Mouse (Mus musculus): Measurements from ENCODE around the gene Srsf12.

Gene Srsf12

DNA sequence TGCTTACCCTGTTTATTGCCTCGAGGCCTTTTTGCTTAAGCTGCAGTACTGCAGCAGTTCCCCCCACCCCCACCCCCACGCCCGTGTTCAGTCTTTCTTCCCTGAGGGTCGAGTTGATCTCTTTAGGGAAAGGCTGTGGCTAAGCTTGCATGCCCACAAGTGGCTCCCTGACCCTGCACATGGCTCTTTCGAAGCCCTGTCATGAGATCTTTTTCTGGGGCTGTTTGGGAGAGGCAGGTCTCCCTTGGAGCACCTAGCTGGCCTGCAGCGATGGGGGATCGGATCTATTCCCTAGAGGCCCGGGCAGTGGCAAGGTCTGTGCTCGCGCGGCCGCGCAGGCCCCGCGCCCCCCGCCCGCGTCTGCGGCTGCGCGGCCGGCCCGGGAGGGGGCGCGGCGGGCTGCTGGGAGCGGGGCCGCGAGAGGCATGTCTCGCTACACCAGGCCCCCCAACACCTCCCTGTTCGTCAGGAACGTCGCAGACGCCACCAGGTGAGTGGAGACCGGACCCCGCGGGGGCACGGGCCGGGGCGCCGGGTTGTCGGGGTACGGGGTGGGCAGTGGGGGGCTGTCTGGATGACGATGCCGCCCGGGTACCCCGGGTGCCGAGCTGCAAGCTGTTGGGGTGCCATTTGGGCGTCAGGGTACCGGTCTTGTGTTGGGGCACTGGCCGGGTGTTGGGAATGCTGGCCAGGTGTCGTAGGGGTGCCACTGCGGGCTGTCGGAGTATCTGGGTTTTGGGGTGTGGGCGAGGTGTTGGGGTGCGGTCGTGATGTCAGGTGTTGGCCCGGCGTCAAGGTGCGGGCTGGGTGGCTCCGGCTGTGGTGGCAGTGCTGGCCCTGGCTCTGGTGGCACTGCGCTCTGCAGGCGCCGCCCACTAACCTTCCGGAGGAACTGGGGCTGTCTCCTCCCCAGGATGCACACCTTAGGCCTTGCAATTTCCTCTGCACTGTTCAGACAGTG, at the start of gene Srsf12:
Srsf12 (plus strand) TSS at position 111 of the 961 bp plus-strand sequence.
- peak; percentile 69 to 74 for DNase-seq

GRCm38 (mm10) chr4:33183477-33183876, 25.3 kb upstream of the Srsf12 start:
- no peak for DNase-seq

DNA sequence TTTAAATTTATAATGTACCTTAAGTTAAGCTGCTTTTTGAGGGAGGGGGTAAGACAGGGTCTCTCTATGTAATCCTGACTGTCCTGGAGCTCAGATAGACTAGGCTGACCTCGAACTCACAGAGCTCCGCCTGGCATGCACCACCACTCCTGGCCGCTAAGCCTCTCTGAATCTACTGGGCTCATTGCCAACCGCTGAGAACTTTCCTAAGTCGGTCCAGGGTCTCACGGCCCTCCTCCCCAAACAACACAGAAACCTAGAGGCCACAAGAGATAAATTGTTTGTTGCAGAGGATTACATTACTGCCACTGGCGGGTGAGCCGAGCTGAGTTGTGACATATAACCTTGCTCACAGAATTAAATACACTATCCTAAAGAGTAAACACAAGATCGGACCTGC, 20.6 kb upstream of the Srsf12 start:
- peak; percentile 83 to 87 for DNase-seq

GRCm38 (mm10) chr4:33188781-33189734, 19.7 kb upstream of the Srsf12 start:
- peak; percentile 99 for DNase-seq

GRCm38 (mm10) chr4:33189735-33190036, 19.1 kb upstream of the Srsf12 start, which contains the start of gene Pm20d2:
Gene Pm20d2, minus strand, starts transcription at chr4:33189737.
- no peak for DNase-seq

GRCm38 (mm10) chr4:33198117-33198516, 10.7 kb upstream of the Srsf12 start:
- DNase-seq, result no peak

- peak; percentile 81 to 85 for DNase-seq
These were observed 4.1 kb upstream of the Srsf12 start for GRCm38 (mm10) chr4:33204682-33205081.

GRCm38 (mm10) chr4:33207551-33207950, 1.2 kb upstream of the Srsf12 start:
- no peak for DNase-seq

- DNase-seq, result no peak
These were observed 13.1 kb downstream of the Srsf12 start for GRCm38 (mm10) chr4:33221847-33222246.

- no peak for DNase-seq
These were observed 15.3 kb downstream of the Srsf12 start for GRCm38 (mm10) chr4:33224003-33224675.

GRCm38 (mm10) chr4:33227164-33227563, 18.4 kb downstream of the Srsf12 start:
- no peak for DNase-seq

- no peak for DNase-seq
These were observed 20.8 kb downstream of the Srsf12 start for GRCm38 (mm10) chr4:33229639-33230038.

DNA sequence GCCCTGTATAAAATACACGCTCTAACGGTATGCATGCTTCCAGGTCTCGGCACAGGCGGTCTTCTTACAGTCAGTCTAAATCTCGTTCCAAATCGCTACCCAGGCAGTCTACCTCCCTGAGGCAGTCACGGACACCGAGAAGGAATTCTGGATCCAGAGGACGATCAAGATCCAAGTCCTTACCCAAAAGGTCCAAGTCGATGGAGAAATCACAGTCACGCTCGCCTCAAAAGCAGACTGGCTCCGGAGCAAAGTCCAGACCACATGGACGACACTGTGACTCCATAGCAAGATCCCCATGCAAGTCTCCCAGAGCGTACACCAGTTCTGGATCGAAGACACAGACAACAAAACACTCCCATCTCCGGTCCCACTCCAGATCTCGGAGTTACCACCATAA, 22.1 kb downstream of the Srsf12 start:
- no peak for DNase-seq

DNA sequence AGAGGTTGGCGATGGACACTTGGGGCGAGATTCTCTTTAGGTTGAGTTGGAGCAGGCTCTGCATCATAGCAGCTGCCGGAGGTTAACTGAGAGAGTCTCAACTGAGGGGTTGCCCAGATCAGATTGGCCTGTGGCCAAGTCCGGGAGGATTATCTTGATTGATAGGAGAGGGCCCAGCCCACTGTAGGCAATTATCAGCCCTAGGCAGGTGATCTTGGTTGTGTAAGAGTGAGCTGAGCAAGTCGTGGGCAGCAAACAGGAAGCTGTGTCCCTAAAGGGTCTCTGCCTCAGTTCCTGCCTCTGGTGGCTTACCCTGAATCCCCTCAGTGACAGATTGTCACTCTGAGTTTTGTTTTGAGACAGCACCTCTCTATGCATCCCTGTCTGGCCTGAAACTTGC, 33.7 kb downstream of the Srsf12 start:
- peak; percentile 72 for DNase-seq

DNA sequence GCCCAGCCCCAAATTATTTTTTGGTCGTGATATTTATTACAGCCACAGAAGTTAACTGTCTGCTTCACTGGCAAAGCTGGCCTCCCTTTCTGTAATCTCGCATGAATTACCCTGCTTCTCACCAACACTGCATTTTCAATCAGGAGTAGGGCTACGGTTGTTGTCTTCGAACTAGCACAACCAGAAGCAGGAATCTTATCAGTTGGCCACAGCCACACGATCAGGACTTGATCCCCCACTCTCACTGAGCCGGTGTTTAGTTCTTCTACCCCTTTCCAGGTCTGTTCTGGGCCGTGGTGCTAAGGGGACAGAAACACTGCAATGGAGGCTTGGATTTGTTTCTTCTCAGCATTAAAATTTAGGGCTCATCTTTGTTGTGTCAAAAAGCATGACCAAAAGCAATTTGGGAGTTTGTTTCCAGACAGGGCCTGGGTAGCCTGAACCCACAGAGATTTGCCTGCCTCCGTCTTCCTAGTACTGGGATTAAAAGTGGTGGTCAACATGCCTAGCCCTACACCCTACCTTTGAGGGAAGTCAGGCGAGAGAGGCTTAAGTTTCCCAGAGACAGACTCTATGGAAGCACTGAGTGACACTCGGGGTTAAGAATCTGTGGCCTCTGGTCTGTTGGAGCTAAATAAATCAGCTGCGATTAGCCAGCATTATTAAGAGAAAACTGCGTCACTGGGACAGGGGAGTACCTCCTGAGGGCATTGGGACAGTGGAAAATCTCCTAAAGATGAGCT, 34.4 kb downstream of the Srsf12 start:
- DNase-seq, result no peak

DNA sequence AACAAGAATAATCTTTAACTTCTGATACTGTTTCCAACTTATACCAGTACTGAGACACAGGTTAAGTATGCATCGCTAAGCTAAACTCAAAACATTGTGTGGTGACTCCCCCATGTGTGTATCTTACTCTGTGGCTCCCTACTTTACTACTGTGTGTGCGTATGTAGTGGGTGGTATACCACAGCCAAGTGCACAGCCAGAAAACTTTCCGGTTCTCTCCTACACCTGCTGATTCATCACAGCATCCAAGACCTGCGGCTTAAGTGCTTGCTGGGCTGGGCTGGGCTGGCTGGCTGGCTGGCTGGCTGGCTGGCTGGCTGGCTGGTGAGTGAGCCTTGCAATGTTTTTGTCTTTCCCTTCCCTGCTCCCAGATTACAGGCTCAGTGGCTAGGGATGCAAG, 35.1 kb downstream of the Srsf12 start:
- peak in 1 of 2 experiments; percentile 10 for DNase-seq

GRCm38 (mm10) chr4:33245853-33246395, 37.1 kb downstream of the Srsf12 start:
- peak in 1 of 2 experiments; percentile 8 for DNase-seq

DNA sequence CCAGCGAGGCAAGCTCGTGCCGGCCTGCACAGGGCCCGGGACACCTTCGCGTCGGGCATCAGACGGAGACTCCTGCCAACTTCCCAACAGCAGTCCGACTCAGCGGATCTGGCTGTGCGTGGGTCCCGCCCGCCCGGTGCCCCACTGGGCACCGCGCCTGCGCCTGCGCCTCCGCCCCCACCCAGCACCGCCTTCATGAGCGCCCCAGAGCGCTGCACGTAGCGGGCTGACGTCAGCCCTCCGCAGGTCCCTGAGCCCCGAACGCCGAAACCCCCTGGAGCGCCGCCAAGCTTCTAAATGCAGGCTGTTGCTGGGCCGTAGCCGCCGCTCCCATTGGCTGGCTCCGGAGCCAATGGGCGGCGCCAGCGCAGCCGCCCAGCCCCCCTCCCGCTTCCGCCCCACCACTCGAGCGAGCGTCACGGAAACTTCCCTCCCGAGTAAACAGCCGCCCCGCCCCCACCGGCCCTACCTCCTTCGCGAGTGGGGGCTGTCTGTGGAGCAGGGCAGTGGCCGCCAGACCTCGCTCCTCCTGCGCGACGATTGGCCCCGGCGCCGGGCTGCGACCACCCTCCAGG, 38.8 kb downstream of the Srsf12 start:
- DNase-seq, result peak; percentile 99

DNA sequence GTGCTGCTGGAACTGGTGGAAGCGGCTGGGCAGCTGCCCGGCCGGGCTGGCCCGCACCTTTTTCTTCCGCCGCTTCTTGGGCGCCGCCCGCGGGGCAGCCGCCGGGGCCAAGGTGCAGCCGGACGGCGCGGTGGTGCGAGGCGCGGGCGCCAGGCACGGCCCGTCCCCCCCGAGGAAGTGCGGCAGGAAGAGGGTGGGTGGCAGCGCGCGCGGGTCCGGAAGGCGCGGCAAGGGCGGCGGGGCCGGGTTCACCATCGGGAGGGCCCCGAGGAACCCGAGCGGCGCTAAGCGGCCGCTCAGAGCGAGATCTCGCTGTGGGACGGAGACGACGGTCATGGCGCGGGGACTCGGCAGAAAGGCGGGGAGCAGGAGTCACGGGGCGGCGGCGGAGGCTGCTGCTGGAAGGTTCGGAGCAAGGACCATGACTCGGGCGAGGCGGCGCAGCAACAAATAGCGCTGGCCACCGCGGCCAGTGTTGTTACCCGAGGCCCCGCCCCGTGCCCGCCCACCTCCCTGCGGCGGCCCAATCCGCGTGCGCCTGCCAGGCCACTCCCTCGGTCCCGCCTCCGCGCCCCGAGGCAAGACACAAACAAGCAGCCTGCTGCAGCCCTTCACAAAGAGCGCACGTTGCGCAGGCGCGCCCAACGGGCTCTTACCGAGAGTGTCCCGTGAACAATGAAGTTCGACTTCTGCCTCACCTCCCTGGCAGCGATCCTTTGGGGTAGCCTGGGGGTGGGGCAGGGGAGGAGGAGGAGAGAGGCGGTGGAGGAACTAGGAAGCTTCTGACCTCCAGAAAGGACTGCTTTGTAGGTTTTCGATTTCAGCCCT, 39.5 kb downstream of the Srsf12 start:
- peak; percentile 99 to 100 for DNase-seq

- peak; percentile 53 to 68 for DNase-seq
These were observed 40.1 kb downstream of the Srsf12 start for GRCm38 (mm10) chr4:33248915-33249314.

All from cerebellum, postnatal 10 days (tissue).